Mouse (Mus musculus) lung, adult 18-20 months (tissue): ENCODE results near the gene Emd.

Source experiments
- DNase-seq, 2 experiments: peaks; one replicate each; pipeline ENCODE4 v3.0.0; 2022; ENCODE audit warnings: mixed read lengths in 2 of 2

The Emd gene

DNA sequence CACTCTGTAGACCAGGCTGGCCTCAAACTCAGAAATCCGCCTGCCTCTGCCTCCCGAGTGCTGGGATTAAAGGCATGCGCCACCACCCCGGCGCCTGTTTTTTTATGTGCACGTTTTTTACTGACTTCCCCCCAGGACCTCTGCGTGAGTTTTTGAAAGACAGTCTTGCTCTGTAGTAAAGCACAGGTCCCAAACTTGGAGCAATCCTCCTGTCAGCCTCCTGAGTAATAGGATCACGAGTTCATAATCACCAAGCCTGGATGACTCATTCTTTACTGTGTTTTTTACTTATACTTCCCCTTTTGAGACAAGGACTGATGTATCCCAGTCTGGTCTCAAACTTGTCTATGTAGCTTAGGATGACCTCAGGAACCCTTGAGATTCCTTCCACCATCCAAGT, 23.4 kb downstream of the Emd start:
- DNase-seq = no peak

DNA sequence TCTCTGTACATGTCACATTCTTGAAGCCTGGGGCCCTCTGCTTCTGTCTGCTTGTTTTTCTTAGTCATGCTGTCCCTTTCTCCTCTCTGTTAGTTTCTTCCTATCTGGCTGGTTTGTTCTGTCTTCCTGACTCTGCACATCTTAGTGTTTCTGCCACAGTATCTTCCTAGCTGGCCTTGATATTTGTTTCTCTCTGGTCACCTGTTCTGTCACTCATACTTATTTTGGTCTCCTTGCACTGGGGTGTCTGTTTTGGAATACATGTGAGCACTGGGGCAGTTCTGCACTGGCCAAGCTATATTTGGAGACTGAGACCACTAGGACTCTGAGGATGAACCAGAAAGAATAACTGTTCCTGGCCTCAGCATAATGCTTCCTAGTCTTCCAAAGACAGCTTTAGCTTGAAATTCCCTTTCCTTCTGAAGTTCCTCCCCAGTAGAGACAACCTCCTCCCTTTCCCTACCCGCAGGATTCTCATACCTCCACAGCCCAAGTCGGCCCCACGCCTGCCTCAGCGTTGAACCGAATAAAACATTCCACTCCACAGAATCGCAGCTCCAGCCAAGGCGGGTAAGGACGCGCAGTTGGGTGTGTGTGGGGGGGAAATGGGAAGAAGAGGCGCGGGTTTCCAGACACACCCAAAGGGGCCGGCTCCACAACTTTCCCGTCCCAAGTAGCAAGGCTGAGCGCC, 26.7 kb downstream of the Emd start:
- DNase-seq = no peak

DNA sequence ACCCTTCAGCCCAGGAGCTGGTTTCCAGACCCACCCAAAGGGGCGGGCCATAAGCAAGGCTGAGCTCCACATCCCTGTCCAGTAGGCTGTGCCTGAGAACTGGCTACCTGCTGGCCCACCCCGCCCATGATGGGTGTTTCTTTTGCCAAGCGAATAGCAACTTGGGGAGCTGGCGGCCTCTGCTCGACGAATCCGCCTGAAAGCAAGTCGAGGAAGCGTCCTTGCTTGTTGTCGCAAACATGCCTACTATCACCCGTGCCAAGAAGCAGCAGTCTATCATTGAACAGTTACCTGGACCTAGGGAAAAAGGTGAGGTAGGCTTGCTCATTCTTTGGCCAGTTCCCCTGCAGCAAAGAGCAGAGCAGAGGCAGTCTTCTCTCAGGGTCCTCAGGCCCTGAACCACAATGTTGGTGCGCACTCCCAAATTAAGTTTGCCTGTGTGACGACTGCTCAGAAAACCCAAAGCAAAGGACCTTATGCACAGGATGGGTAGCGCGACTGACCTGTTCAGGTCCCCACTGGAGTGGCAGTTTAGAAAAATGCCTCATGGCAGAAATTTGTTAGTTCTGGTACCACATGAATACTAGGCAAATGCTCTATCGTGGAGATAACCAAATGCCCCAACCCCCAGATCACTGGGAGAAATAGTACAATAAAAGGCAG, 27.4 kb downstream of the Emd start, which contains the start of the genes Taz and Dnase1l1:
Taz (plus strand) TSS at position 181 of the 663 bp plus-strand sequence.
Dnase1l1 (minus strand) TSS at position 606 of the 663 bp plus-strand sequence.
- peak; percentile 93 to 95 for DNase-seq

DNA sequence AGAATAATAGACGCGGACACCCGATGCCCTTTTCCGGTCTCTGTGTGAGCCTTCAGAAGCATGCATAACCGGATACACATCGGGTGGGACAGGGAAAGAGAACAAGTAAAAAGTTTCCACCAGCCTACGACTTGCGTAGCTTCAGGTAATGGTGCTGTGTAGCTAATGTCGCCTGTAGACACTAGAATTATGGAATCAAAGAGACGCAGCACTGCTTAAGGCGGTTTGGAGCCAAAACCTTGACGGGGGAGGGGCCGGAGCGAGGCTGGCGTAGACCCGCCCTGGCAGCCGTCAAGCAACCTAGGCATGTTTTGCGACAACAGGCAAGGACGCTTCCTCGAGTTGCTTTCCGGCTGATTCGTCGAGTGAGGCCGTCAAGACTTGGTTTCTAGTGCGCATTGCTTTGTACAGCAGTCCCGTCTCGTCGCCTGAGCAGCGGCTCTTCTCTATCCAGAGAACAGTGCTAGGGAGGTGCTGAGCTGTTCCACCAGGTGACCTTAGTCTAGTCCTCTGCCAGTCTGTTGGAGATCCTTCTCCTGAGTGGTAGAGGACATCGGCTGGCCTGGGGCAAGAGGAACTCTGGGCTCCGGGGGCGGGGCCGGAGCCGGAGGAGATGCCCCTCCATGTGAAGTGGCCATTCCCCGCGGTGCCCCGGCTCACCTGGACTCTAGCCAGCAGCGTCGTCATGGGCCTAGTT, 28.1 kb downstream of the Emd start:
- peak; percentile 88 to 91 for DNase-seq

DNA sequence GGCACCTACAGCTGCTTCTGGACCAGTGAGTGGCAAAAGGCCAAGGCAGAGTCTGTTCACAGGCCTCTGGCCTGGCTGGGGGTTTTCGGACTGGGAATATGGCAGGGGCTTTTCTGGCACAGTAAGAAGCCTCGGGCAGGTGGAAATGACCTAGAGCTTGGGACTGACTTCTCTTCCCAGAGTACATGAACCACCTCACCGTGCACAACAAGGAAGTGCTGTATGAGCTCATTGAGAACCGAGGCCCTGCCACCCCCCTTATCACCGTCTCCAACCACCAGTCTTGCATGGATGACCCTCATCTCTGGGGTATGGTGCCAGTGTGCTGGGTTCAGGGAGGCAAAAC, 28.6 kb downstream of the Emd start:
- no peak for DNase-seq

DNA sequence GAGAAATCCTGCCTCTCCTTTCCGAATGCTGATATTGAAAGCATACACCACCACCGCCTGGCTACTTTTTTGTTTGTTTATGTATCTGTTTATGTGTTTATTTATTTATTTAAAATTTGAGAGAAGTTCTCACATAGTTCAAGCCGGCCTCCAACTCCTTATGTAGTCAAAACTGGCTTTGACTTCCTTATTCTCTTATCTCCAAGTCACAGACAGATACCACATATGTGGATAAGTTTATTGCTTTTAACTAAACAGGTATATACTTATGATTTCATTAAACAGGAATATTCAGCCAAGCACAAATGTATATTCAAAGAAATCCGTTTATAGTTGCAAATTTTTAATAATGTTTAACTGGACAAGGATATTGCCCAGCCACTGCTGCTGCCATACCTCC, 38.9 kb downstream of the Emd start:
- DNase-seq = no peak

DNA sequence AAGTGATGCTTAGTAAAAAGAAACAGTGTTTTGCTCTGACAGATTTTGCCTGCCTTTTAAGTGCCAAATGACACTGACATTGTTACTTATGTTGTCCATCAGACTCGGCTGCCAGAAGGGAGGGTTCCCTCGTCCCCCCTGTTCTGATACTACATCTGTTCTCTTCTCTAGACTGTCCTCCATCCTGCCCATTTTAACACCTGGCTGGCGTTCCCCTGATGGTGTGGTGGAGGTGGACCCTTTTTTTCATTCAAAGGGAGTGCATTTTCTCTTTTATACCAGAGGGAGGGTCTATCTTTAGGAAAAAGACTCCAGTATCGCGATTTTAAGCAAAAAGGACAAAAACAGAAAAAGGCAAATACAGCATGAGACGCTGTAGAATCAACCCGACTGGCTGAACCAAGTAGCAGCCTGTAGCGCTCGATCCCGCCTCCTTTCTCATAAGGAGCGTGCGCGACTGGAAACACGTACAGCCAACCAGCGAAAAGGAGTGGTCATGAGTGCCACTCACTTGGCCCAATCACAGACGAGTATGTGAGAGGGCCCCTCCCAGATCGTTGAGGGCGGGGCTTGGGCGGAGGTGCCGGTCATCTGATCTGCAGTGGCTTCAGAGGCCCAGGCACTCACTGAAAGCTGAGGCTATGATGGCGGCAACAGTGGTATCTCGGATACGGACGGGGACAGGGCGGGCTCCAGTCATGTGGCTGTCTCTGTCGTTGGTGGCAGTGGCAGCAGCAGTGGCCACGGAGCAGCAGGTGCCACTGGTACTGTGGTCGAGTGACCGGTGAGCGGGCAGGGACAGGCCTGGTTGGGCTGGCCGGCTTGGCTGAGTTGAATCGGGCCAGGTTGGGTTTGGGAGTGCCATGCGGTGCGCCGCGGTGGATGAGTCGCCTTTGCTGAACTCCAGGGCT, 42.3 kb downstream of the Emd start, which contains the start of gene Atp6ap1:
Atp6ap1 (plus strand) TSS at position 560 of the 911 bp plus-strand sequence.
- DNase-seq = peak; percentile 96

DNA sequence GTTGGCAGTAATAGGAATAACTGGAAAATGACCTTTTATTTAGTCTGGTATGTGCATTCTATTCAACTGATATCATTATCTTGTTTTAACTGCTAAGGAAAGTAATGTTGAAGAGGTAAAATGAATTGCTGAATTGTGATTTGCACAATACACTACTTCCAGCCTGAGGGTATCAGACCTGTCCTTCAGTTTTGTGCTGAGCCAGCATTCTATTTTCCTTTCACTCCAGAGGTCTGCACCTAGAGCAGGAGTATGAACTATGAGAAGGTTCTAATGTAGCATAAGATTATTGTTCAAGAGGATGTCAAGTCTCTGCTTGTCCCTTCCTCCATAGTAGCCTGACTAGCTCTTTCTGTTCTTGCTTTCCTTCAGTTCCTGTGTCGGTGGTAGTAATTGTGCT, 43.9 kb downstream of the Emd start:
- DNase-seq = no peak

DNA sequence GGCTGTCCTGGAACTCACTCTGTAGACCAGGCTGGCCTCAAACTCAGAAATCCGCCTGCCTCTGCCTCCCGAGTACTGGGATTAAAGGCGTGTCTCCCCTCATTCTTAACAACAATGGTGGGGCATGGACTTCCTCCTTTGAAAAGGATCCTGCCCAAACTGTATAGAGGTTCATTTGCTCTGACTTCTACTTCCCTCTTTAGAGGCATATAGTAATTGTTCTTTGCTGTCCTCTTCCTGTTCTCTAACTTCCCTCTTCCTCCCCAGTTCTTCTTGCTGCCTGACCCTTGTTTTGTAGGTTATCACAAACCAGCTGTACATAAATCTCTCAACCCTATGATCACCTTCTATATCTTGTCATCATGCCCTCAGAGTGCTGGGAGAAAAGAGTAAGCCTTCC, 45.2 kb downstream of the Emd start:
- no peak for DNase-seq

DNA sequence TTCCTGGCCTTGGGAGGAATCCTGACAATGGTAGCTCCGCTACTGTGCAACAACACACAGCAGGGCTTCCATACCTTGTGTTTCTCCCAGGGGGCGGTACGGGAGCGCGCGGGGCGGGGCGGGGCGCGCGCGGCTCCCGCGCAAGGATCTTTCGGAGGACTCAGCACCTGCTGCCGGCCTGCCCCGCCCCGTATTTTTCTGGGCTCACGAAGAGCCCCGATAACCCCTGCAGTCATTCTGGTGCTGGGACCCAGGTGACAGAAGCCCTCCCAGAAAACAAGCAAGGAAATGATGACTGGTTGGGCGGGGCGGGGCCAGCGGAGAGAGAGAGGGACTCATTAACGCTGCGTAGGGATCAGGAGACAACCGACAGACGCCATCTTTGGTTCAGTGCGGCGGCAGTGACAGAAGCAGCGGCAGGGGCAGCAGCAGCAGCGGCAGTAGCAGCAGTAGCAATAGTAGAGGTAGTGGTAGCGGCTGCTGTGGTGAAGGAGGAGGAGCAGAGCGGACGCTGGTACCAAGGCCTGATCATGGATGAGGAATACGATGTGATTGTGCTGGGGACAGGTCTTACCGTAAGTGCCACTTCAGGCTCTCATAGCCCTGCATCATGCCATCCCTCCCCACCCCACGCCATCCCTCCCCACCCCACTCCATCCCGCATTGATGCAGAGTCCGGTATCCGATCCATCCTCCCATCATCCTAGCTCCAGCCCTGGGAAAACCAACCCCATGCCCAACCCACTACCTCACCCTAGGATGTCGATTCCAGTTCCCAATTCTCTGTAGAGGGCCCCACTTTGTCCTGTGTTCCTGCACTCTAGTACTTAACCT, 50.6 kb downstream of the Emd start, which contains the start of gene Gdi1:
Gdi1 (plus strand) TSS at position 132 of the 834 bp plus-strand sequence.
- DNase-seq = peak; percentile 68 to 71
